Mouse (Mus musculus): Measurements from ENCODE around the gene AA467197. TPM values are rescaled to one million over a fixed set of nuclear protein-coding genes. Genes with fewer than 3 reads are reported as not detected.

Gene AA467197
- polyA plus RNA-seq, 1 experiment from 2014 or later, result not detected

- 80% methylated on average over 17 of the region's 17 CpGs for WGBS
- no peak overlapping the region for H3K4me2 ChIP-seq
Observed at GRCm38 (mm10) chr2:122652096-122653084, 15.6 kb downstream of the AA467197 start.

GRCm38 (mm10) chr2:122656052-122656451 lies 19.3 kb downstream of the AA467197 start:
- H3K27ac ChIP-seq, result no peak overlapping the region
- ATAC-seq, result no peak
- H3K27me3 ChIP-seq, result no peaks in the 10 kb centered on the region
- H3K4me2 ChIP-seq, result no peak overlapping the region
- H3K36me3 ChIP-seq (ENCODE audit: poor library complexity, severe bottlenecking), result no peaks in the 10 kb centered on the region
- 68% methylated on average over 2 of the region's 2 CpGs for WGBS
- H3K9ac ChIP-seq, result no peak overlapping the region
- H3K9me3 ChIP-seq (replicated peaks), result no peaks in the 10 kb centered on the region
- no peaks in the 10 kb centered on the region for H3K4me1 ChIP-seq
- no peak overlapping the region for H3K4me3 ChIP-seq

More at GRCm38 (mm10) chr2:122652096-122653084, 15.6 kb downstream of the AA467197 start:
- H3K4me1 ChIP-seq, result no peaks in the 10 kb centered on the region
- H3K27ac ChIP-seq, result no peak overlapping the region
- ATAC-seq, result no peak
- H3K9me3 ChIP-seq (replicated peaks), result no peaks in the 10 kb centered on the region
- no peaks in the 10 kb centered on the region for H3K27me3 ChIP-seq
- no peak overlapping the region for H3K9ac ChIP-seq
- H3K36me3 ChIP-seq (ENCODE audit: poor library complexity, severe bottlenecking), result no peaks in the 10 kb centered on the region
- H3K4me3 ChIP-seq, result no peak overlapping the region

- H3K4me1 ChIP-seq, result no peaks in the 10 kb centered on the region
- no peaks in the 10 kb centered on the region for H3K9me3 ChIP-seq (replicated peaks)
- 78% methylated on average over 9 of the region's 9 CpGs for WGBS
- no peaks in the 10 kb centered on the region for H3K27me3 ChIP-seq
- ATAC-seq, result no peak
- no peaks in the 10 kb centered on the region for H3K36me3 ChIP-seq (ENCODE audit: poor library complexity, severe bottlenecking)
- H3K9ac ChIP-seq, result no peak overlapping the region
- H3K27ac ChIP-seq, result no peak overlapping the region
- no peak overlapping the region for H3K4me3 ChIP-seq
- H3K4me2 ChIP-seq, result no peak overlapping the region
Observed at GRCm38 (mm10) chr2:122656767-122657166, 20.0 kb downstream of the AA467197 start.

GRCm38 (mm10) chr2:122657707-122658524 lies 21.1 kb downstream of the AA467197 start:
- H3K4me1 ChIP-seq, result no peaks in the 10 kb centered on the region
- no peaks in the 10 kb centered on the region for H3K36me3 ChIP-seq (ENCODE audit: poor library complexity, severe bottlenecking)
- H3K9ac ChIP-seq, result no peak overlapping the region
- no peak for ATAC-seq
- H3K9me3 ChIP-seq (replicated peaks), result no peaks in the 10 kb centered on the region
- H3K27me3 ChIP-seq, result no peaks in the 10 kb centered on the region
- no peak overlapping the region for H3K27ac ChIP-seq
- no peak overlapping the region for H3K4me2 ChIP-seq
- 91% methylated on average over 11 of the region's 11 CpGs for WGBS
- H3K4me3 ChIP-seq, result no peak overlapping the region

- no peak overlapping the region for H3K4me2 ChIP-seq
- H3K36me3 ChIP-seq (ENCODE audit: poor library complexity, severe bottlenecking), result no peaks in the 10 kb centered on the region
- H3K27ac ChIP-seq, result no peak overlapping the region
- no peak overlapping the region for H3K4me3 ChIP-seq
- H3K27me3 ChIP-seq, result no peaks in the 10 kb centered on the region
- 95% methylated on average over 7 of the region's 7 CpGs for WGBS
- ATAC-seq, result no peak
- no peaks in the 10 kb centered on the region for H3K4me1 ChIP-seq
- H3K9me3 ChIP-seq (replicated peaks), result no peaks in the 10 kb centered on the region
- H3K9ac ChIP-seq, result no peak overlapping the region
Observed at GRCm38 (mm10) chr2:122659825-122660224, 23.0 kb downstream of the AA467197 start.

GRCm38 (mm10) chr2:122665253-122665972 lies 28.6 kb downstream of the AA467197 start:
- Histone ChIP-seq H3K36me3 (ENCODE audit: poor library complexity, severe bottlenecking) (no peaks in the 10 kb centered on the region), H3K4me2 (no peak overlapping the region), H3K27ac (no peak overlapping the region), H3K4me3 (no peak overlapping the region), H3K9ac (no peak overlapping the region), H3K4me1 (no peaks in the 10 kb centered on the region), H3K27me3 (no peaks in the 10 kb centered on the region), H3K9me3 (replicated peaks) (no peaks in the 10 kb centered on the region)
- WGBS, result 51% methylated on average over 6 of the region's 6 CpGs
- ATAC-seq, result no peak

- Histone ChIP-seq H3K9me3 (replicated peaks) (no peaks in the 10 kb centered on the region), H3K27me3 (no peaks in the 10 kb centered on the region), H3K4me3 (no peak overlapping the region), H3K4me1 (no peaks in the 10 kb centered on the region), H3K9ac (no peak overlapping the region), H3K36me3 (ENCODE audit: poor library complexity, severe bottlenecking) (no peaks in the 10 kb centered on the region), H3K4me2 (no peak overlapping the region), H3K27ac (no peak overlapping the region)
- no peak for ATAC-seq
- WGBS, result 50% methylated on average over 12 of the region's 12 CpGs
Observed at GRCm38 (mm10) chr2:122665973-122666875, 29.4 kb downstream of the AA467197 start.

- no peak overlapping the region for H3K4me3 ChIP-seq
- H3K9me3 ChIP-seq (replicated peaks), result no peaks in the 10 kb centered on the region
- 54% methylated on average over 5 of the region's 5 CpGs for WGBS
- H3K9ac ChIP-seq, result no peak overlapping the region
- no peak overlapping the region for H3K4me2 ChIP-seq
- H3K4me1 ChIP-seq, result no peaks in the 10 kb centered on the region
- ATAC-seq, result no peak
- no peaks in the 10 kb centered on the region for H3K36me3 ChIP-seq (ENCODE audit: poor library complexity, severe bottlenecking)
- no peaks in the 10 kb centered on the region for H3K27me3 ChIP-seq
- H3K27ac ChIP-seq, result no peak overlapping the region
Observed at GRCm38 (mm10) chr2:122667856-122668255, 31.1 kb downstream of the AA467197 start.

GRCm38 (mm10) chr2:122671714-122672113 lies 34.9 kb downstream of the AA467197 start:
- no peak overlapping the region for H3K4me3 ChIP-seq
- H3K9me3 ChIP-seq (replicated peaks), result no peaks in the 10 kb centered on the region
- H3K9ac ChIP-seq, result no peak overlapping the region
- no peaks in the 10 kb centered on the region for H3K36me3 ChIP-seq (ENCODE audit: poor library complexity, severe bottlenecking)
- H3K27me3 ChIP-seq, result no peaks in the 10 kb centered on the region
- WGBS, result 79% methylated on average over 5 of the region's 5 CpGs
- H3K4me1 ChIP-seq, result no peaks in the 10 kb centered on the region
- H3K4me2 ChIP-seq, result no peak overlapping the region
- no peak overlapping the region for H3K27ac ChIP-seq
- ATAC-seq, result no peak

- 75% methylated on average over 5 of the region's 5 CpGs for WGBS
Observed at GRCm38 (mm10) chr2:122672841-122673240, 36.1 kb downstream of the AA467197 start.

GRCm38 (mm10) chr2:122675126-122675525 lies 38.3 kb downstream of the AA467197 start:
- Histone ChIP-seq H3K4me3 (no peak overlapping the region), H3K4me1 (no peaks in the 10 kb centered on the region), H3K9ac (no peak overlapping the region), H3K9me3 (replicated peaks) (no peaks in the 10 kb centered on the region), H3K27me3 (no peaks in the 10 kb centered on the region), H3K27ac (no peak overlapping the region), H3K4me2 (no peak overlapping the region), H3K36me3 (ENCODE audit: poor library complexity, severe bottlenecking) (no peaks in the 10 kb centered on the region)
- ATAC-seq, result no peak
- 92% methylated on average over 2 of the region's 2 CpGs for WGBS

More at GRCm38 (mm10) chr2:122672841-122673240, 36.1 kb downstream of the AA467197 start:
- no peak overlapping the region for H3K4me2 ChIP-seq
- H3K4me1 ChIP-seq, result no peaks in the 10 kb centered on the region
- H3K27me3 ChIP-seq, result no peaks in the 10 kb centered on the region
- ATAC-seq, result no peak
- no peak overlapping the region for H3K27ac ChIP-seq
- H3K36me3 ChIP-seq (ENCODE audit: poor library complexity, severe bottlenecking), result no peaks in the 10 kb centered on the region
- no peaks in the 10 kb centered on the region for H3K9me3 ChIP-seq (replicated peaks)
- no peak overlapping the region for H3K9ac ChIP-seq
- H3K4me3 ChIP-seq, result no peak overlapping the region
